ENCODE assay signal across 8 mouse cellular contexts in genomic region chr15:81858138-81858516, GRCm38 (mm10). TPM values are rescaled to one million over a fixed set of nuclear protein-coding genes. Genes with fewer than 3 reads are reported as not detected.
DNase-seq lines count a peak whose midpoint lies in the region; ATAC-seq and TF ChIP-seq lines count a peak whose summit lies in the region.

No protein-coding gene starts in this region.

- no peaks in the 10 kb centered on the region for H3K27me3 ChIP-seq in G1E (ENCODE audit: insufficient read depth, low read length)
- no peaks in the 10 kb centered on the region for H3K27me3 ChIP-seq in forebrain, postnatal 0 days (ENCODE audit: insufficient read depth, low read length)
- no peaks in the 10 kb centered on the region for H3K27me3 ChIP-seq in neural tube, embryonic 15.5 days (replicated peaks)

- TF ChIP-seq CTCF in G1E (IDR thresholded peaks at IDR 0.05; ENCODE audit: low read depth, low read length) = no peak
- TF ChIP-seq CTCF in forebrain, postnatal 0 days (IDR thresholded peaks at IDR 0.05; ENCODE audit: low read depth) = no peak
- no peak for TF ChIP-seq CTCF in layer of hippocampus, adult 2 months (conservative IDR thresholded peaks at IDR 0.05)
- no peak for TF ChIP-seq CTCF in lung, adult 2 months (IDR thresholded peaks at IDR 0.05; ENCODE audit: insufficient read depth, low read length)

- H3K27ac ChIP-seq in forebrain, postnatal 0 days (ENCODE audit: low read depth, low read length) = peak overlapping the region; percentile 95
- peak overlapping the region; percentile 96 for H3K27ac ChIP-seq in layer of hippocampus, adult 2 months
- peak overlapping the region; percentile 98 for H3K27ac ChIP-seq in neural tube, embryonic 15.5 days (replicated peaks)

- WGBS in forebrain, postnatal 0 days = 0% methylated on average over 23 of the region's 23 CpGs
- WGBS in lung, adult 2 months = under 1% methylated on average over 23 of the region's 23 CpGs
- WGBS in neural tube, embryonic 15.5 days = under 1% methylated on average over 23 of the region's 23 CpGs

- peak; percentile 79 for DNase-seq in G1E (ENCODE audit: low spot score)
- peak; percentile 91 to 96 for DNase-seq in cerebellum, adult 18-20 months
- DNase-seq in forebrain, postnatal 0 days = peak; percentile 95
- DNase-seq in heart, postnatal 4 days = peak; percentile 94
- DNase-seq in layer of hippocampus, adult 2 months (ENCODE audit: low spot score in 2 of 2) = peak; percentile 90 to 94
- DNase-seq in lung, adult 2 months = peak; percentile 96
- DNase-seq in testis, postnatal 10 days (ENCODE audit: low spot score) = peak; percentile 95

- peaks cover 56% of the 10 kb centered on the region for H3K4me1 ChIP-seq in G1E (ENCODE audit: insufficient read depth, low read depth, low read length)
- H3K4me1 ChIP-seq in forebrain, postnatal 0 days (ENCODE audit: insufficient read depth) = peaks cover 14% of the 10 kb centered on the region
- peaks cover 5% of the 10 kb centered on the region; the same call in 1 of the 2 replicates for H3K4me1 ChIP-seq in lung, adult 2 months (ENCODE audit: control insufficient read depth, insufficient read depth, low read length)
- peaks cover 45% of the 10 kb centered on the region for H3K4me1 ChIP-seq in neural tube, embryonic 15.5 days

- H3K36me3 ChIP-seq in G1E (replicated peaks) = peaks cover 26% of the 10 kb centered on the region
- 0 out of 2 replicates have a peak, but pooled peaks cover 4% of the 10 kb centered on the region for H3K36me3 ChIP-seq in forebrain, postnatal 0 days (ENCODE audit: insufficient read depth)
- H3K36me3 ChIP-seq in neural tube, embryonic 15.5 days = no peaks in the 10 kb centered on the region

- peak overlapping the region; percentile 85 for H3K4me3 ChIP-seq in G1E (ENCODE audit: low read depth, low read length)
- peak overlapping the region; percentile 81 for H3K4me3 ChIP-seq in forebrain, postnatal 0 days (ENCODE audit: low read depth, low read length)
- H3K4me3 ChIP-seq in layer of hippocampus, adult 2 months = peak overlapping the region; percentile 69
- H3K4me3 ChIP-seq in lung, adult 2 months (replicated peaks; ENCODE audit: extremely low read depth, low read depth, low read length) = peak overlapping the region; percentile 83
- H3K4me3 ChIP-seq in neural tube, embryonic 15.5 days (replicated peaks) = peak overlapping the region; percentile 93

- no peaks in the 10 kb centered on the region for H3K9me3 ChIP-seq in G1E (replicated peaks)
- no peaks in the 10 kb centered on the region for H3K9me3 ChIP-seq in forebrain, postnatal 0 days (ENCODE audit: low read length)
- H3K9me3 ChIP-seq in neural tube, embryonic 15.5 days (replicated peaks) = no peaks in the 10 kb centered on the region

- ATAC-seq in G1E (ENCODE audit: extremely low read depth, insufficient number of reproducible peaks, low FRiP score, poor library complexity, severe bottlenecking) = no peak
- no peak for ATAC-seq in forebrain, postnatal 0 days
- 0 out of 2 replicates have a peak, but pooled peaks have one; percentile 7 for ATAC-seq in neural tube, embryonic 15.5 days (ENCODE audit: low FRiP score)

- TF ChIP-seq POLR2A in lung, adult 2 months (IDR thresholded peaks at IDR 0.05; ENCODE audit: borderline replicate concordance, extremely low read depth, low read depth, low read length) = peak; percentile 100

- peak overlapping the region; percentile 85 for H3K4me2 ChIP-seq in forebrain, postnatal 0 days (ENCODE audit: low read depth)
- peak overlapping the region; percentile 94 for H3K4me2 ChIP-seq in neural tube, embryonic 15.5 days

- H3K9ac ChIP-seq in forebrain, postnatal 0 days = peak overlapping the region; percentile 67
- H3K9ac ChIP-seq in neural tube, embryonic 15.5 days (replicated peaks) = peak overlapping the region; percentile 79

RNA-seq across cellular contexts. Expression of gene Tob2, which starts 0.5 kb away (rescaled TPM):
- 30.4 and 32.3 TPM in 2 replicates for total RNA-seq in G1E (2014; fragmentation: Nextera tagmentation)
- total RNA-seq in G1E (2017) = 8.5 and 9.9 TPM in 2 replicates
- 35.4 and 37.5 TPM in 2 replicates for polyA plus RNA-seq in G1E (2012)
- total RNA-seq in forebrain, postnatal 0 days (2014; rRNA removed) = 9.2 and 13.0 TPM in 2 replicates
- 11.4 TPM in 2 replicates for polyA plus RNA-seq in forebrain, postnatal 0 days (2015; fragmentation: Nextera tagmentation; extraction: Ambion mirVana)
- 10 to 100 TPM; 24.1 to 32.3 TPM for total RNA-seq in heart, postnatal 4 days (2021)
- 10 to 100 TPM; 28.6 to 38.4 TPM for total RNA-seq in layer of hippocampus, adult 2 months (2021)
- polyA plus RNA-seq in lung, adult 2 months (2012; rRNA removed) = 35.8 and 39.0 TPM in 2 replicates
- polyA plus RNA-seq in neural tube, embryonic 15.5 days (2015; fragmentation: Nextera tagmentation; extraction: Ambion mirVana) = 14.7 and 16.1 TPM in 2 replicates

RNA-seq across cellular contexts. Expression of gene Phf5a, which starts 13.6 kb away (rescaled TPM):
- total RNA-seq in G1E (2014; fragmentation: Nextera tagmentation) = 79.6 and 81.9 TPM in 2 replicates
- total RNA-seq in G1E (2017) = 99.2 and 121 TPM in 2 replicates
- polyA plus RNA-seq in G1E (2012) = 8.0 and 10.3 TPM in 2 replicates
- total RNA-seq in forebrain, postnatal 0 days (2014; rRNA removed) = 41.5 and 48.5 TPM in 2 replicates
- polyA plus RNA-seq in forebrain, postnatal 0 days (2015; fragmentation: Nextera tagmentation; extraction: Ambion mirVana) = 107 and 112 TPM in 2 replicates
- total RNA-seq in heart, postnatal 4 days (2021) = 10 to 100 TPM; 57.9 to 58.9 TPM
- 10 to 100 TPM; 33.0 to 36.8 TPM for total RNA-seq in layer of hippocampus, adult 2 months (2021)
- 23.6 and 34.4 TPM in 2 replicates for polyA plus RNA-seq in lung, adult 2 months (2012; rRNA removed)
- polyA plus RNA-seq in neural tube, embryonic 15.5 days (2015; fragmentation: Nextera tagmentation; extraction: Ambion mirVana) = 111 and 122 TPM in 2 replicates

RNA-seq across cellular contexts. Expression of gene Aco2, which starts 14.0 kb away (rescaled TPM):
- total RNA-seq in G1E (2014; fragmentation: Nextera tagmentation) (152 and 177 TPM in 2 replicates), G1E (2017) (124 and 140 TPM in 2 replicates)
- polyA plus RNA-seq in G1E (2012) = 142 TPM in 2 replicates
- total RNA-seq in forebrain, postnatal 0 days (2014; rRNA removed) = 354 and 357 TPM in 2 replicates
- 234 and 251 TPM in 2 replicates for polyA plus RNA-seq in forebrain, postnatal 0 days (2015; fragmentation: Nextera tagmentation; extraction: Ambion mirVana)
- total RNA-seq in heart, postnatal 4 days (2021) = 1,000 to 10,000 TPM; 1,419 to 1,465 TPM
- 100 to 1,000 TPM; 442 to 446 TPM for total RNA-seq in layer of hippocampus, adult 2 months (2021)
- 147 and 242 TPM in 2 replicates for polyA plus RNA-seq in lung, adult 2 months (2012; rRNA removed)
- 295 and 298 TPM in 2 replicates for polyA plus RNA-seq in neural tube, embryonic 15.5 days (2015; fragmentation: Nextera tagmentation; extraction: Ambion mirVana)

RNA-seq across cellular contexts. Expression of gene Tef, which starts 55.9 kb away (rescaled TPM):
- total RNA-seq in G1E (2014; fragmentation: Nextera tagmentation) (23.2 and 28.1 TPM in 2 replicates), G1E (2017) (61.5 and 61.7 TPM in 2 replicates)
- polyA plus RNA-seq in G1E (2012) = 69.5 and 75.8 TPM in 2 replicates
- 60.2 and 71.8 TPM in 2 replicates for total RNA-seq in forebrain, postnatal 0 days (2014; rRNA removed)
- 21.9 and 27.8 TPM in 2 replicates for polyA plus RNA-seq in forebrain, postnatal 0 days (2015; fragmentation: Nextera tagmentation; extraction: Ambion mirVana)
- 10 to 100 TPM; 38.5 to 40.5 TPM for total RNA-seq in heart, postnatal 4 days (2021)
- total RNA-seq in layer of hippocampus, adult 2 months (2021) = 100 to 1,000 TPM; 273 to 304 TPM
- 95.4 and 99.7 TPM in 2 replicates for polyA plus RNA-seq in lung, adult 2 months (2012; rRNA removed)
- polyA plus RNA-seq in neural tube, embryonic 15.5 days (2015; fragmentation: Nextera tagmentation; extraction: Ambion mirVana) = 20.5 and 21.0 TPM in 2 replicates
